Mouse (Mus musculus): ENCODE data around the gene Nbr1.
"Not testable (repeated sequence)": the region's sequence is repeated elsewhere in the genome, so short reads cannot be mapped to it uniquely, and the experiment has no call there.

Gene Nbr1

GRCm38 (mm10) chr11:101583205-101583604 is 31.3 kb downstream of the Nbr1 start:
- DNase-seq, result no peak

GRCm38 (mm10) chr11:101585031-101585430 is 33.1 kb downstream of the Nbr1 start:
- DNase-seq, result not testable (repeated sequence)

GRCm38 (mm10) chr11:101585805-101586204 is 33.9 kb downstream of the Nbr1 start:
- DNase-seq, result no peak

- DNase-seq, result no peak
These were observed 35.7 kb downstream of the Nbr1 start for GRCm38 (mm10) chr11:101587676-101588075.

- DNase-seq, result no peak
These were observed 36.9 kb downstream of the Nbr1 start for GRCm38 (mm10) chr11:101588868-101589267.

- peak; percentile 78 to 80 for DNase-seq
These were observed 37.5 kb downstream of the Nbr1 start for GRCm38 (mm10) chr11:101589444-101589843.

- no peak for DNase-seq
These were observed 38.2 kb downstream of the Nbr1 start for GRCm38 (mm10) chr11:101589989-101590624.

- DNase-seq, result no peak
These were observed 47.2 kb downstream of the Nbr1 start, which contains the start of gene Gm11634 for GRCm38 (mm10) chr11:101599156-101599555. Gm11634 (minus strand) TSS chr11:101599256.

- DNase-seq, result peak; percentile 67 to 70
These were observed 50.5 kb downstream of the Nbr1 start for GRCm38 (mm10) chr11:101602491-101602890.

- DNase-seq, result no peak
These were observed 52.2 kb downstream of the Nbr1 start for GRCm38 (mm10) chr11:101604116-101604515.

GRCm38 (mm10) chr11:101604531-101605453 is 52.8 kb downstream of the Nbr1 start:
- DNase-seq, result peak; percentile 92 to 93

GRCm38 (mm10) chr11:101607134-101607533 is 55.2 kb downstream of the Nbr1 start:
- not testable (repeated sequence) for DNase-seq

GRCm38 (mm10) chr11:101610445-101610844 is 58.5 kb downstream of the Nbr1 start:
- DNase-seq, result no peak

- no peak for DNase-seq
These were observed 61.6 kb downstream of the Nbr1 start for GRCm38 (mm10) chr11:101613596-101613995.

- no peak for DNase-seq
These were observed 62.2 kb downstream of the Nbr1 start for GRCm38 (mm10) chr11:101614116-101614515.

GRCm38 (mm10) chr11:101615380-101615779 is 63.4 kb downstream of the Nbr1 start:
- DNase-seq, result no peak

GRCm38 (mm10) chr11:101616104-101616503 is 64.2 kb downstream of the Nbr1 start:
- DNase-seq, result no peak

- DNase-seq, result no peak
These were observed 65.2 kb downstream of the Nbr1 start for GRCm38 (mm10) chr11:101616948-101617767.

- DNase-seq, result peak; percentile 39 to 44
These were observed 65.9 kb downstream of the Nbr1 start for GRCm38 (mm10) chr11:101617849-101618248.

- no peak for DNase-seq
These were observed 66.6 kb downstream of the Nbr1 start for GRCm38 (mm10) chr11:101618596-101618995.

GRCm38 (mm10) chr11:101620022-101620655 is 68.2 kb downstream of the Nbr1 start:
- not testable (repeated sequence) for DNase-seq

GRCm38 (mm10) chr11:101626649-101626994 is 74.7 kb downstream of the Nbr1 start:
- no peak for DNase-seq

All from B cell, adult 2 months (primary cell).